Mouse (Mus musculus) C3H10T1/2 (cell line): ENCODE measurements around the gene Cntnap2. TPM values are rescaled to one million over a fixed set of nuclear protein-coding genes. Genes with fewer than 3 reads are reported as not detected.

Experiments
- polyA plus RNA-seq, 2 experiments: library from polyadenylated mRNA; unstranded; fragments of >200 nt; fragmentation: generic; extraction: Trizol; gene quantifications; one replicate each; pipeline ENCODE4 v1.2.1; 2012; ENCODE audit warnings: missing spikeins in 2 of 2

Cntnap2 gene
- not detected for polyA plus RNA-seq

DNA sequence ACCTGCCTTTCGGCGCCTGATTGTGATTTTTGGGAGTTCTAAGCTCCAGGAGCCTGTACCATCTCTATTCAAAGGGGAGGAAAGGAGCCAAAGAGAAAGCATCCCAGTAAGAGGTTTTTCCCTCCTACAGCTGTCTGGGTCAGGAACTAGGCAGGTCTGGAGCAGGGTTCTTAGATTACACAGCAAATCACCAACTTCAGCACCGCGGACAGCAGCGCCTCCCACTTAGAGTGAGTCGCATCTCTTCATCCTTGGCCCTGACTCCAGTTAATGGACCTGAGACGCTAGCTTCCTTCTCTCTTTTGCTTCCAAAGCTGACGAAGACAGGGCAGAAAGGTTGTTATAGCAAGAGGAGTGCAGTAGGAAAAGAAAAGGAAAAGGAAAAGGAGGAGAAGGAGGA is at the start of gene Cntnap2:
TSS of gene Cntnap2 (plus strand) at position 267 of the 400 bp plus-strand sequence.

